Mouse (Mus musculus): Measurements from ENCODE around the gene Sumo1.
"Not testable (repeated sequence)": the region's sequence is repeated elsewhere in the genome, so short reads cannot be mapped to it uniquely, and the experiment has no call there.

Sumo1 gene

GRCm38 (mm10) chr1:59636349-59636748 lies 34.3 kb downstream of the Sumo1 start:
- DNase-seq (ENCODE audit: low spot score) = no peak

- no peak for DNase-seq (ENCODE audit: low spot score)
Measured at GRCm38 (mm10) chr1:59633056-59633455, 37.6 kb downstream of the Sumo1 start.

- no peak for DNase-seq (ENCODE audit: low spot score)
Measured at GRCm38 (mm10) chr1:59631986-59632659, 38.5 kb downstream of the Sumo1 start.

GRCm38 (mm10) chr1:59630356-59630755 lies 40.3 kb downstream of the Sumo1 start:
- not testable (repeated sequence) for DNase-seq (ENCODE audit: low spot score)

GRCm38 (mm10) chr1:59629194-59629593 lies 41.4 kb downstream of the Sumo1 start:
- DNase-seq (ENCODE audit: low spot score) = no peak

- no peak for DNase-seq (ENCODE audit: low spot score)
Measured at GRCm38 (mm10) chr1:59625410-59625809, 45.2 kb downstream of the Sumo1 start.

GRCm38 (mm10) chr1:59623325-59624017 lies 47.2 kb downstream of the Sumo1 start:
- peak; percentile 75 for DNase-seq (ENCODE audit: low spot score)

- no peak for DNase-seq (ENCODE audit: low spot score)
Measured at GRCm38 (mm10) chr1:59619201-59619600, 51.4 kb downstream of the Sumo1 start.

- DNase-seq (ENCODE audit: low spot score) = no peak
Measured at GRCm38 (mm10) chr1:59615021-59615420, 55.6 kb downstream of the Sumo1 start.

GRCm38 (mm10) chr1:59613795-59614194 lies 56.8 kb downstream of the Sumo1 start:
- DNase-seq (ENCODE audit: low spot score) = peak; percentile 74

GRCm38 (mm10) chr1:59610929-59611328 lies 59.7 kb downstream of the Sumo1 start:
- DNase-seq (ENCODE audit: low spot score) = no peak

- no peak for DNase-seq (ENCODE audit: low spot score)
Measured at GRCm38 (mm10) chr1:59609896-59610295, 60.7 kb downstream of the Sumo1 start.

GRCm38 (mm10) chr1:59609458-59609857 lies 61.2 kb downstream of the Sumo1 start:
- no peak for DNase-seq (ENCODE audit: low spot score)

- DNase-seq (ENCODE audit: low spot score) = no peak
Measured at GRCm38 (mm10) chr1:59608920-59609319, 61.7 kb downstream of the Sumo1 start.

- DNase-seq (ENCODE audit: low spot score) = no peak
Measured at GRCm38 (mm10) chr1:59608125-59608762, 62.4 kb downstream of the Sumo1 start.

GRCm38 (mm10) chr1:59607071-59607470 lies 63.6 kb downstream of the Sumo1 start:
- DNase-seq (ENCODE audit: low spot score) = no peak

GRCm38 (mm10) chr1:59606479-59606878 lies 64.2 kb downstream of the Sumo1 start:
- DNase-seq (ENCODE audit: low spot score) = no peak

- DNase-seq (ENCODE audit: low spot score) = no peak
Measured at GRCm38 (mm10) chr1:59603893-59604292, 66.7 kb downstream of the Sumo1 start.

GRCm38 (mm10) chr1:59603417-59603712 lies 67.3 kb downstream of the Sumo1 start:
- no peak for DNase-seq (ENCODE audit: low spot score)

GRCm38 (mm10) chr1:59602531-59603416 lies 67.9 kb downstream of the Sumo1 start:
- DNase-seq (ENCODE audit: low spot score) = no peak

- DNase-seq (ENCODE audit: low spot score) = no peak
Measured at GRCm38 (mm10) chr1:59595609-59596008, 75.0 kb downstream of the Sumo1 start.

GRCm38 (mm10) chr1:59594586-59595266 lies 75.9 kb downstream of the Sumo1 start:
- DNase-seq (ENCODE audit: low spot score) = no peak
